Mouse (Mus musculus): Measurements from ENCODE around the gene Mrpl30. TPM values are rescaled to one million over a fixed set of nuclear protein-coding genes. Genes with fewer than 3 reads are reported as not detected.

Mrpl30 gene
- polyA plus RNA-seq, 1 experiment from 2014 or later = 139 TPM

- peak within 1 kb of the TSS; percentile 73 for H3K27ac ChIP-seq (replicated peaks)
- 14% methylated on average over 7 of the region's 7 CpGs for WGBS (ENCODE audit: insufficient replicate concordance)
- peak; percentile 53; the same call in 1 of the 2 replicates for ATAC-seq (ENCODE audit: insufficient read depth)
- peak within 1 kb of the TSS; percentile 55 for H3K9ac ChIP-seq
- H3K36me3 ChIP-seq (replicated peaks) = peaks cover 21% of the 10 kb centered on the region
- no peaks in the 10 kb centered on the region for H3K9me3 ChIP-seq (replicated peaks)
- H3K4me3 ChIP-seq (replicated peaks) = peak within 1 kb of the TSS; percentile 70
- H3K27me3 ChIP-seq = no peaks in the 10 kb centered on the region
- H3K4me1 ChIP-seq (replicated peaks) = peaks cover 38% of the 10 kb centered on the region
- H3K4me2 ChIP-seq = peak within 1 kb of the TSS; percentile 89
Measured at GRCm38 (mm10) chr1:37871704-37872103, 18.6 kb upstream of the Mrpl30 start, which contains the start of gene Lipt1. Gene Lipt1 (plus strand): TSS chr1:37871738.

DNA sequence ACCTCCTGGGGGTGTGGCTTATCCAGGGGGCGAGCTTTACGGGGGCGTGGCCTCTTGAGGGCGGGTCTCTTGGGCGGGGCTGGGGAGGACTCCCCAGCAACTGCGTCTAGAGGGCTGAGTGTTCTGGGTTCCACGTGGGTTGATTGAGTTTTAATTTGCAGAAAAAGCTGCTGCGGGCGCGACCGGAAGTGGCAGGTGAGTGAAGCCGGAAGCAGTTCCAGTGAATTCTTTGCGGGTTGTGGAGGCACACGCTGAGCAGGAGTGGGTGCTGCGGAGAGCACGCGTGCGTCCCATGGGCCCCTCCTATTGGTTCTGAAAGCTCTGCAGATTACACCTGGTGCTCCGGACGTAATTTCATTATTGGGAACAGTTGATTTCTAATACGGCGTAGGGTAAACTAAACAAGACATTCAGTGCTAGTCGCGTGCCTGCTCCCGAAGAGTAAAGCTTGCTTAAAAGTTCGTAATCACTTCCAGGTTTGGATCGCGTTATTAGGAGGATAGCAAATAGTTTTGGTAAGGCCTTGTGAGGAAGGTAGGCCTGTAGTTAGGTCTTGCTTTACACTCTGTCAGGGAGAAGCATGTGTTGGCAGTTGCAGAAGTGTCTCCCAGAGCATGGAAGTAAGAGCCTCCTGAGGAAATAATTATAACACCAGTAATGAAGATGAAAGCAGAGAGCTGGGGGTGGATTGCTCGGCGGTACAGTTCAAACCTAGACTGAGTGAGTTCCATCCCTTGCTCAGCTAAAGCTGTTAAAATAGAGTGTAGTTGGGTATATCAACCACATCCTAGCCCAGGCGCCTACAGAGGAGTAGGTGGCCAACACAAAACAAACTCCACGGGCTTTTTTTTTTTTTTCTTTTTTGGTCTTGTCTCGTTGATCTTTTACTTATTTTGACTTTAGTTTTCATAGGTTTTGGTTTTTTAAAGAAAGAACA, 17.9 kb upstream of the Mrpl30 start:
- H3K27me3 ChIP-seq = no peaks in the 10 kb centered on the region
- peak overlapping the region; percentile 55 for H3K9ac ChIP-seq
- no peaks in the 10 kb centered on the region for H3K9me3 ChIP-seq (replicated peaks)
- ATAC-seq (ENCODE audit: insufficient read depth) = peak; percentile 84
- H3K4me2 ChIP-seq = peak overlapping the region; percentile 89
- 3% methylated on average over 33 of the region's 33 CpGs for WGBS (ENCODE audit: insufficient replicate concordance)
- H3K27ac ChIP-seq (replicated peaks) = peak overlapping the region; percentile 73
- H3K4me3 ChIP-seq (replicated peaks) = peak overlapping the region; percentile 70
- H3K36me3 ChIP-seq (replicated peaks) = peaks cover 28% of the 10 kb centered on the region
- peaks cover 38% of the 10 kb centered on the region for H3K4me1 ChIP-seq (replicated peaks)

DNA sequence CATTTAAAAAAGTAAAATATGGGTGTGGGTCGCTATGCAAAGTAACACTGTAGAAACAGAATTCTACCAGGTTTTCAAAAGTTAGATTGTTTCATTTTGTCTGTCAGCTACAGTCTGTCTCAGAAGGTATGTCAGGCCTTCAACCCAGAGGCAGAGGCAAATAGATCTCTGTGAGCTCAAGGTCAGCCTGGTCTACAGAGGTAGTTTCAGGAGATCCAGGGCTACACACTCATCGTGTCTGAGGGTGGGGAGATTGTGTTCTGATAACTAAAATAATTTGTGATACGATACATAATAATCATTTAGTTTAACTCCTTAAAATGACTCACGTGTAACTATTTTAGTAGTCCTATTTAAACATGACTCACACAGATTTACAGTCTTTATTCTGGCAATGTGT, 17.1 kb upstream of the Mrpl30 start:
- peak overlapping the region; percentile 70; the same call in 1 of the 2 replicates for H3K4me3 ChIP-seq (replicated peaks)
- H3K4me1 ChIP-seq (replicated peaks) = peaks cover 38% of the 10 kb centered on the region
- H3K9me3 ChIP-seq (replicated peaks) = no peaks in the 10 kb centered on the region
- H3K4me2 ChIP-seq = peak overlapping the region; percentile 89
- H3K27ac ChIP-seq (replicated peaks) = no peak overlapping the region
- 59% methylated on average over 4 of the region's 4 CpGs for WGBS (ENCODE audit: insufficient replicate concordance)
- peak overlapping the region; percentile 55; the same call in 1 of the 2 replicates for H3K9ac ChIP-seq
- H3K27me3 ChIP-seq = no peaks in the 10 kb centered on the region
- ATAC-seq (ENCODE audit: insufficient read depth) = no peak
- H3K36me3 ChIP-seq (replicated peaks) = peaks cover 35% of the 10 kb centered on the region

DNA sequence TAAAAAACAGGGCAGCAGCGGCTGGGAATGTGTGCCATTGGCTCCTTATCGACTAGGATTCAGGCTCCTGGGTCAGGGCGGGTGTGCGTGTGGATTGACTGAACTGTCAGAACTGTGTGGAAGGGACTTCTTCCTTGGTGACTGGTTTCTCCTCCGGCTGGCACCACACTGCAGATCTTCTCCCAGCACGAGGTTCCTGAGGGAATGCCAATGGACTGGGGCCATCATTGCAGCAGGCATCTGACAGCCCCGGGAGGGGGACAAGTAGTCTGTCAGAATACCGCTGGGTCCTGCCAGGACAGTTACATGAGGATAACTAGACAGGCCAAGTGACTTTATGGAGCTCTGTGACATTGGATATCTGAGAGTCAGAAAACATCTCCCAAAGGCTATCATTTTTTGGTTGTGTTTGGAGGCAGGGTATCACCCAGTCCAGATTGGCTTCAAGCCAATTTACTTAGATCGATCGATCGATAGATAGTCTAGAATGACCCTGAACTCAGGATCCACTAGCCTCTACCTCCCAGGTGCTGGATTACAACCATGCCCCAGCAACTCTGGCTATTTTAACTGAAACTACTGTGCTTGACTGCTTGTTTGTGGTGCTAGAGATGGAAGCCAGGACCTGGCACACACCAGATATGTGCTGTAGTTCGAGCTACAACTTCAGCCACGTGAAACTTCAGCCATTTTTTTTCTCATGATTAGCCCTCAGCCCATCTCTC, 12.4 kb upstream of the Mrpl30 start:
- peaks cover 80% of the 10 kb centered on the region for H3K36me3 ChIP-seq (replicated peaks)
- H3K4me2 ChIP-seq = no peak overlapping the region
- no peaks in the 10 kb centered on the region for H3K27me3 ChIP-seq
- H3K4me1 ChIP-seq (replicated peaks) = peaks cover 6% of the 10 kb centered on the region
- no peak for ATAC-seq (ENCODE audit: insufficient read depth)
- no peak overlapping the region for H3K27ac ChIP-seq (replicated peaks)
- WGBS (ENCODE audit: insufficient replicate concordance) = 84% methylated on average over 13 of the region's 13 CpGs
- no peaks in the 10 kb centered on the region for H3K9me3 ChIP-seq (replicated peaks)
- no peak overlapping the region for H3K4me3 ChIP-seq (replicated peaks)
- H3K9ac ChIP-seq = no peak overlapping the region

DNA sequence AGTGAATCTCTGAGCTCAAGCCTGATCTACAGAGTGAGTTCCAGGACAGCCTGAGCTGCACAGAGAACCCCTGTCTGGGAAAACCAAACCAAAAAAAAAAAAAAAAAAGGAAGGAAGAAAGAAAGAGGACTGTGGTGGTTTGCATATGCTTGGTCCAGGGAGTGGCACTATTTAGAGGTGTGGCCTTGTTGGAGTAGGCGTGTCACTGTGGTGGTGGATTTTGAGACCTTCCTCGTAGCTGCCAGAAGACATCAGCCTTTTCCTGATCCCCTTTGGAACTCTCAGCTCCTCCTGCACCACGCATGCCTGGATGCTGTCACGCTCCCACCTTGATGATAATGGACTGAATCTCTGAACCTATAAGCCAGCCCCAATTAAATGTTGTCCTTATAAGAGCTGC, 6.9 kb upstream of the Mrpl30 start:
- Histone ChIP-seq H3K4me2 (no peak overlapping the region), H3K9ac (no peak overlapping the region), H3K9me3 (replicated peaks) (no peaks in the 10 kb centered on the region), H3K36me3 (replicated peaks) (peaks cover 69% of the 10 kb centered on the region), H3K27ac (replicated peaks) (no peak overlapping the region), H3K4me1 (replicated peaks) (peaks cover 37% of the 10 kb centered on the region), H3K27me3 (no peaks in the 10 kb centered on the region), H3K4me3 (replicated peaks) (no peak overlapping the region)
- WGBS (ENCODE audit: insufficient replicate concordance) = 74% methylated on average over 4 of the region's 4 CpGs
- ATAC-seq (ENCODE audit: insufficient read depth) = no peak

DNA sequence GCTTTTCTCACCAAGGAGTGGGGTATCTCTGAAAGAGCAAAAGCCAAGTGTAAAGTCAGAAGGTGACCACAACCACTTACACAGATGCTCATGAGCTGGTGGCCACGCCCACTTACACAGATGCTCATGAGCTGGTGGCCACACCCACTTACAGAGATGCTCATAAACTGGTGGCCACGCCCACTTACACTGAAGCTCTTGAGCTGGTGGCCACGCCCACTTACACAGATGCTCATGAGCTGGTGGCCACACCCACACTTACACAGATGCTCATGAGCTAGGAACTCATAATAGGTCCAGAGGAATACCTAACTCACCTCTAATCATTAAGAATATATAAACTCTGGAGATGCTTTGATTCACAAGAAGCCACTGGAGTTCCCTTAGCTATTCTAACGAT, 5.8 kb upstream of the Mrpl30 start:
- Histone ChIP-seq H3K4me3 (replicated peaks) (no peak overlapping the region), H3K36me3 (replicated peaks) (peaks cover 59% of the 10 kb centered on the region), H3K27me3 (no peaks in the 10 kb centered on the region), H3K9ac (no peak overlapping the region), H3K4me1 (replicated peaks) (peaks cover 47% of the 10 kb centered on the region), H3K9me3 (replicated peaks) (no peaks in the 10 kb centered on the region), H3K4me2 (no peak overlapping the region), H3K27ac (replicated peaks) (no peak overlapping the region)
- WGBS (ENCODE audit: insufficient replicate concordance) = 53% methylated on average over 4 of the region's 4 CpGs
- ATAC-seq (ENCODE audit: insufficient read depth) = peak; percentile 30; the same call in 1 of the 2 replicates

DNA sequence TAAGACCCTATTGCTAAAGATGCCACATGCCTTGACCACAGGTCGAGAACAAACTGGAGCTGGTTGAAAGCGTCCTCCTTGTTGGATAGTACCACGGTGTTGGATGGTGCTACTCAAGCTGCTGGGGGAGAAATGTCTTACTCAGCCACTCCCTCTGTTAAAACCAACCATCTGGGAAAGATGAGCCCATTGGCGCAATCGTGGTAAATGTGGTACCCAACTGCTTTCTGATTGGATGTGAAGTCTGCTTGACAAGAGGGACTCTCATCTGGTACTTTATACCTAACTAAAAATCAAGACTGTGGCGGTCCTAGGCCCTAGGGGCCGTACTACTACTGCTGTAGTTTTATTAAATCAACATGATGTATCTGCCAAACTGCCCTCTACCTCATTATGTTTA, 1.1 kb upstream of the Mrpl30 start:
- H3K36me3 ChIP-seq (replicated peaks) = peaks cover 19% of the 10 kb centered on the region
- peak overlapping the region; percentile 85 for H3K4me3 ChIP-seq (replicated peaks)
- peak overlapping the region; percentile 72 for H3K9ac ChIP-seq
- H3K27ac ChIP-seq (replicated peaks) = peak overlapping the region; percentile 87
- H3K9me3 ChIP-seq (replicated peaks) = no peaks in the 10 kb centered on the region
- H3K4me2 ChIP-seq = peak overlapping the region; percentile 82
- WGBS (ENCODE audit: insufficient replicate concordance) = 65% methylated on average over 7 of the region's 7 CpGs
- no peaks in the 10 kb centered on the region for H3K27me3 ChIP-seq
- ATAC-seq (ENCODE audit: insufficient read depth) = no peak
- H3K4me1 ChIP-seq (replicated peaks) = peaks cover 60% of the 10 kb centered on the region

DNA sequence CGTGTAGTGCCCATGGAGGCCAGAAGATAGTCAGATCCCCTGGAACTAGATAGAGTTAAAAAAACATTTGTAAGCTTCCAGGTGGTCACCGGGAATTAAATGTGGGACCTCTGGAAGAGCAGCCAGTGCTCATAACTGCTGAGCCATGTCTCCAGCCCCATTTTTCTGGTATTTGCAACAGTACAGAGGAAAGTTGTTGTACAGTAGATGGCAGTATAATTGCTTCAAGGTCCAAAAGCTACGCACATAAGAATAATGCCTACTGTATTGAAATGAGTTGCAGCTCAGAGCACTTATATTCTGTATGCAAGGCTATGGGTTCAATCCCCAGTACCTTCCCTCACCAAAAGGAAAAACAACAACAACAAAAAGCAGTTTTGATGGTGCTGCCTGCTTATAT, 1.1 kb downstream of the Mrpl30 start:
- Histone ChIP-seq H3K4me3 (replicated peaks) (peak overlapping the region; percentile 85), H3K36me3 (replicated peaks) (peaks cover 28% of the 10 kb centered on the region), H3K9ac (peak overlapping the region; percentile 72; the same call in 1 of the 2 replicates), H3K27ac (replicated peaks) (no peak overlapping the region), H3K9me3 (replicated peaks) (no peaks in the 10 kb centered on the region), H3K4me1 (replicated peaks) (peaks cover 52% of the 10 kb centered on the region), H3K27me3 (no peaks in the 10 kb centered on the region), H3K4me2 (peak overlapping the region; percentile 82)
- 43% methylated on average over 3 of the region's 3 CpGs for WGBS (ENCODE audit: insufficient replicate concordance)
- no peak for ATAC-seq (ENCODE audit: insufficient read depth)

DNA sequence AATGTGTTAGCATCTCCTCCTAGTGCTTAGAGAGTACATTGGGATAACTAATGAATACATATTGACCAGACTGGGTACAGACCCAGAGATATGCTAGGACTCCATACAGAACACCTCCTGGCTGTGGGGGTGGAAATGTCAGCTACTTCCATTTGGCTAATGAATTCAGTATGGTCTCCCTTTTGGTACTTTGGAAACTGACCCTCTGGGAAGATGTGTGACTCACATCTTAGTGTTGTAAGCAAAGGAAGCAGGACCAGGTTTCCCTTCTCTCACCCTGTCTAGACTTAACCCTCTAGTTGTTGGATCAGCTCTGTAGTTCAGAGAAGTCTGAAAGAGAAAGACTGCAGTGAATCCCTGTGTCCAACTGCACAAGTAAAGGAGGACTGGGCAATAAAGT, 4.3 kb downstream of the Mrpl30 start:
- Histone ChIP-seq H3K4me3 (replicated peaks) (no peak overlapping the region), H3K9ac (no peak overlapping the region), H3K9me3 (replicated peaks) (no peaks in the 10 kb centered on the region), H3K4me1 (replicated peaks) (peaks cover 23% of the 10 kb centered on the region), H3K27me3 (no peaks in the 10 kb centered on the region), H3K27ac (replicated peaks) (no peak overlapping the region), H3K4me2 (no peak overlapping the region), H3K36me3 (replicated peaks) (peaks cover 57% of the 10 kb centered on the region)
- no peak for ATAC-seq (ENCODE audit: insufficient read depth)

- Histone ChIP-seq H3K9ac (no peak overlapping the region), H3K4me2 (no peak overlapping the region), H3K4me3 (replicated peaks) (no peak overlapping the region), H3K27ac (replicated peaks) (no peak overlapping the region), H3K36me3 (replicated peaks) (peaks cover 48% of the 10 kb centered on the region), H3K27me3 (no peaks in the 10 kb centered on the region), H3K9me3 (replicated peaks) (no peaks in the 10 kb centered on the region), H3K4me1 (replicated peaks) (no peaks in the 10 kb centered on the region)
- WGBS (ENCODE audit: insufficient replicate concordance) = 66% methylated on average over 4 of the region's 4 CpGs
- ATAC-seq (ENCODE audit: insufficient read depth) = no peak
Measured at GRCm38 (mm10) chr1:37899816-37900215, 9.5 kb downstream of the Mrpl30 start.

DNA sequence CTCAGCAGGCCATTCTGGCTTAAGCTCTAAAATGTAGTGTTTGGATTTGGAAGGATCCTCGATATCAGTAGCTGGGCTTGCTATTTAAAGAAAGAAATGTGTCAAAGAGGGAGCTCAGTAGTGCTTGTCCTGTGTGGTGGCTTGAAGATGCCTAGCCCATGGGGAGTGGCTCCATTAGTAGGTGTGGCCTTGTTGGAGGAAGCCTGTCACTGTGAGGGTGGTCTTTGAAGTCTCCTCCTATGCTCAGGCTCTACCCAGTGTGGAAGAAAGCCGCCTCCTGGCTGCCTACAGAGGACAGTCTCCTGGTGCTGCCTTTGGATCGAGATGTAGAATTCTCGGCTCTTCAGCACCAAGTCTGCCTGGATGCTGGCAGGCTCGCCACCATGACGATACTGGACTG, 10.0 kb downstream of the Mrpl30 start:
- WGBS (ENCODE audit: insufficient replicate concordance) = 68% methylated on average over 6 of the region's 6 CpGs
- peaks cover 44% of the 10 kb centered on the region for H3K36me3 ChIP-seq (replicated peaks)

More for the DNA sequence above, 10.0 kb downstream of the Mrpl30 start:
- Histone ChIP-seq H3K4me1 (replicated peaks) (no peaks in the 10 kb centered on the region), H3K4me3 (replicated peaks) (no peak overlapping the region), H3K9ac (no peak overlapping the region), H3K9me3 (replicated peaks) (no peaks in the 10 kb centered on the region), H3K27me3 (no peaks in the 10 kb centered on the region), H3K27ac (replicated peaks) (no peak overlapping the region), H3K4me2 (no peak overlapping the region)
- ATAC-seq (ENCODE audit: insufficient read depth) = no peak

Data from liver, embryonic 15.5 days (tissue).